Mouse (Mus musculus) adrenal gland, adult 10 weeks (tissue): ENCODE results near the gene Pycr2. TPM values are rescaled to one million over a fixed set of nuclear protein-coding genes. Genes with fewer than 3 reads are reported as not detected.

Experiments
- polyA plus RNA-seq: library from polyadenylated mRNA; stranded (reverse); fragments of 350-450 nt; fragmentation: Illumina TruSeq; extraction: RNeasy Lipid Tissue Mini Kit (QIAGEN cat#74804); gene quantifications from one replicate; pipeline ENCODE4 v1.2.3, GENCODE M21; 2014; ENCODE audit warnings: low read depth, low replicate concordance

Pycr2 gene
- polyA plus RNA-seq, result 3.1 TPM

GRCm38 (mm10) chr1:180904039-180904814 is at the start of gene Pycr2:
Gene Pycr2 (plus strand): TSS chr1:180904293.

GRCm38 (mm10) chr1:180892808-180893207 is 11.3 kb upstream of the Pycr2 start, which contains the start of gene Lefty2:
Gene Lefty2 (plus strand): TSS chr1:180893108.

GRCm38 (mm10) chr1:180934467-180935419 is 30.6 kb downstream of the Pycr2 start, which contains the start of gene Lefty1:
Gene Lefty1 (plus strand): TSS chr1:180935022.

GRCm38 (mm10) chr1:180942166-180943031 is 38.3 kb downstream of the Pycr2 start, which contains the start of gene Tmem63a:
Gene Tmem63a (plus strand): TSS chr1:180942344.

Other genes with a start within 250 kb of the Pycr2 start
- not detected for gene Mixl1, start 207.3 kb upstream of the Pycr2 start, polyA plus RNA-seq
- 98.0 TPM for gene Acbd3, start 178.2 kb upstream of the Pycr2 start, polyA plus RNA-seq
- 1,682 TPM for gene H3f3a, start 90.3 kb upstream of the Pycr2 start, polyA plus RNA-seq
- 33.7 TPM for gene Sde2, start 53.2 kb upstream of the Pycr2 start, polyA plus RNA-seq
- 0.23 TPM for gene Lefty2, start 11.2 kb upstream of the Pycr2 start, polyA plus RNA-seq
- 1.6 TPM for gene Lefty1, start 30.7 kb downstream of the Pycr2 start, polyA plus RNA-seq
- gene Tmem63a, start 38.1 kb downstream of the Pycr2 start, polyA plus RNA-seq, result 10.2 TPM
- 157 TPM for gene Ephx1, start 116.6 kb downstream of the Pycr2 start, polyA plus RNA-seq
- not detected for gene 9130409I23Rik, start 146.9 kb downstream of the Pycr2 start, polyA plus RNA-seq
- gene Nvl, start 239.9 kb downstream of the Pycr2 start, polyA plus RNA-seq, result 35.7 TPM
- gene Cnih4, start 240.4 kb downstream of the Pycr2 start, polyA plus RNA-seq, result 281 TPM